Mouse (Mus musculus) bone marrow, adult 2 months (tissue): ENCODE data around the gene Stc2. TPM values are rescaled to one million over a fixed set of nuclear protein-coding genes. Genes with fewer than 3 reads are reported as not detected.

Experiments
- H3K27ac ChIP-seq: fragments of 200-500 bp; 2 replicates; pipeline ENCODE4 v1.5.1; 2012; ENCODE audit warnings: low read depth, mild to moderate bottlenecking, control low read depth, inconsistent platforms, low read length; ENCODE audit not compliant: control insufficient read depth, poor library complexity, insufficient read depth
- H3K4me1 ChIP-seq: fragments of 200-500 bp; 2 replicates; pipeline ENCODE4 v1.6.1; 2011; ENCODE audit warnings: low read length; ENCODE audit not compliant: control insufficient read depth, insufficient read depth
- H3K4me3 ChIP-seq: fragments of 200-500 bp; replicated peaks from 2 replicates; pipeline ENCODE3; 2011; ENCODE audit warnings: mild to moderate bottlenecking, low read depth, low read length, control low read depth; ENCODE audit not compliant: control insufficient read depth
- CTCF ChIP-seq: fragments of 200-500 bp; IDR thresholded peaks from 2 replicates; pipeline ENCODE4 v1.5.1; 2011; ENCODE audit warnings: low read length, control low read depth; ENCODE audit not compliant: control insufficient read depth, insufficient read depth
- POLR2A ChIP-seq: fragments of 200-500 bp; IDR thresholded peaks from 2 replicates; pipeline ENCODE4 v1.6.1; 2011; ENCODE audit warnings: low read depth, mild to moderate bottlenecking, control low read depth, low read length, borderline replicate concordance; ENCODE audit not compliant: control insufficient read depth
- WGBS: fragments of 180-500 bp; shearing (Covaris S2); methylation state at CpG from one replicate; pipeline ENCODE4 v1.1.7; 2018; 5-methylcytosine and 5-hydroxymethylcytosine counted together
- polyA plus RNA-seq: library from polyadenylated mRNA; stranded (reverse); fragments of >200 nt; gene quantifications from 2 replicates; pipeline ENCODE4 v1.2.4, GENCODE M21; 2011; ENCODE audit warnings: low replicate concordance; ENCODE audit not compliant: missing spikeins, insufficient read depth, insufficient read length

Stc2 gene
- 0.32 and 5.1 TPM in 2 replicates for polyA plus RNA-seq

GRCm38 (mm10) chr11:31369648-31370286 lies at the start of gene Stc2:
TSS of gene Stc2 (minus strand) at chr11:31370074.
- Histone ChIP-seq H3K4me3 (no peak within 1 kb of the TSS), H3K27ac (no peak within 1 kb of the TSS), H3K4me1 (no peaks in the 10 kb centered on the region)
- 2% methylated on average over 51 of the region's 51 CpGs for WGBS
- no peak for TF ChIP-seq POLR2A
- TF ChIP-seq CTCF: no peak

- TF ChIP-seq POLR2A (no peak), CTCF (no peak)
- Histone ChIP-seq H3K4me1 (no peaks in the 10 kb centered on the region), H3K27ac (no peak overlapping the region), H3K4me3 (no peak overlapping the region)
- WGBS: 70% methylated on average over 5 of the region's 5 CpGs
Measured at GRCm38 (mm10) chr11:31417071-31417470, 47.2 kb upstream of the Stc2 start.

GRCm38 (mm10) chr11:31412376-31412775 lies 42.5 kb upstream of the Stc2 start:
- TF ChIP-seq CTCF (no peak), POLR2A (no peak)
- no peak overlapping the region for H3K27ac ChIP-seq

GRCm38 (mm10) chr11:31406736-31407135 lies 36.9 kb upstream of the Stc2 start:
- whole genome bisulfite sequencing: 91% methylated on average over 1 of the region's 1 CpGs
- no peaks in the 10 kb centered on the region for H3K4me1 ChIP-seq
- H3K4me3 ChIP-seq: no peak overlapping the region
- H3K27ac ChIP-seq: no peak overlapping the region
- TF ChIP-seq POLR2A (no peak), CTCF (no peak)

More at GRCm38 (mm10) chr11:31412376-31412775, 42.5 kb upstream of the Stc2 start:
- Histone ChIP-seq H3K4me1 (no peaks in the 10 kb centered on the region), H3K4me3 (no peak overlapping the region)
- 68% methylated on average over 3 of the region's 3 CpGs for WGBS

GRCm38 (mm10) chr11:31403080-31403479 lies 33.2 kb upstream of the Stc2 start:
- TF ChIP-seq POLR2A (no peak), CTCF (no peak)
- no peaks in the 10 kb centered on the region for H3K4me1 ChIP-seq
- H3K4me3 ChIP-seq: no peak overlapping the region
- H3K27ac ChIP-seq: no peak overlapping the region
- WGBS: 83% methylated on average over 1 of the region's 1 CpGs

- Histone ChIP-seq H3K4me1 (no peaks in the 10 kb centered on the region), H3K27ac (no peak overlapping the region), H3K4me3 (no peak overlapping the region)
- whole genome bisulfite sequencing: 61% methylated on average over 2 of the region's 2 CpGs
- no peak for TF ChIP-seq CTCF
- no peak for TF ChIP-seq POLR2A
Measured at GRCm38 (mm10) chr11:31398604-31399003, 28.7 kb upstream of the Stc2 start.

- H3K4me3 ChIP-seq: no peak overlapping the region
- no peaks in the 10 kb centered on the region for H3K4me1 ChIP-seq
- 68% methylated on average over 6 of the region's 6 CpGs for WGBS
- TF ChIP-seq CTCF (no peak), POLR2A (no peak)
- H3K27ac ChIP-seq: no peak overlapping the region
Measured at GRCm38 (mm10) chr11:31396638-31397417, 27.0 kb upstream of the Stc2 start.

- WGBS: 43% methylated on average over 6 of the region's 6 CpGs
- no peak for TF ChIP-seq POLR2A
- no peak for TF ChIP-seq CTCF
- no peaks in the 10 kb centered on the region for H3K4me1 ChIP-seq
- H3K4me3 ChIP-seq: no peak overlapping the region
- H3K27ac ChIP-seq: no peak overlapping the region
Measured at GRCm38 (mm10) chr11:31394026-31394425, 24.2 kb upstream of the Stc2 start.

- 72% methylated on average over 5 of the region's 5 CpGs for WGBS
- H3K4me1 ChIP-seq: no peaks in the 10 kb centered on the region
- H3K4me3 ChIP-seq: no peak overlapping the region
- TF ChIP-seq CTCF (no peak), POLR2A (no peak)
- H3K27ac ChIP-seq: no peak overlapping the region
Measured at GRCm38 (mm10) chr11:31392340-31392739, 22.5 kb upstream of the Stc2 start.
